Mouse (Mus musculus) limb, embryonic 13.5 days (tissue): ENCODE measurements around the gene Mlxip. TPM values are rescaled to one million over a fixed set of nuclear protein-coding genes. Genes with fewer than 3 reads are reported as not detected.

Source experiments
- ATAC-seq: fragments of 200-750 bp; cut with Nextera tagmentation; 2 replicates; pipeline ENCODE4 v1.8.0; 2017; ENCODE audit warnings: low read depth, moderate number of reproducible peaks, moderate TSS enrichment; ENCODE audit not compliant: low FRiP score
- H3K27ac ChIP-seq: fragments of 300-500 bp; sonication (generic); 2 replicates; pipeline ENCODE4 v1.5.1; 2015; ENCODE audit warnings: inconsistent platforms, mild to moderate bottlenecking, moderate library complexity
- H3K27me3 ChIP-seq: fragments of 300-500 bp; sonication (generic); 2 replicates; pipeline ENCODE4 v1.6.1; 2015; ENCODE audit warnings: mild to moderate bottlenecking, inconsistent platforms
- H3K36me3 ChIP-seq: fragments of 300-500 bp; sonication (generic); 2 replicates; pipeline ENCODE4 v1.6.1; 2015; ENCODE audit warnings: inconsistent platforms, mild to moderate bottlenecking, moderate library complexity
- H3K4me1 ChIP-seq: fragments of 300-500 bp; sonication (generic); 2 replicates; pipeline ENCODE4 v1.6.1; 2015; ENCODE audit warnings: inconsistent platforms
- H3K4me2 ChIP-seq: fragments of 300-500 bp; sonication (generic); replicated peaks from 2 replicates; pipeline ENCODE4 v1.6.1; 2015; ENCODE audit warnings: inconsistent platforms, mild to moderate bottlenecking, moderate library complexity
- H3K4me3 ChIP-seq: fragments of 300-500 bp; sonication (generic); 2 replicates; pipeline ENCODE4 v1.5.1; 2015; ENCODE audit warnings: moderate library complexity, mild to moderate bottlenecking, inconsistent platforms
- H3K9ac ChIP-seq: fragments of 300-500 bp; sonication (generic); 2 replicates; pipeline ENCODE4 v1.6.1; 2015; ENCODE audit warnings: mild to moderate bottlenecking, inconsistent platforms
- H3K9me3 ChIP-seq: fragments of 300-500 bp; sonication (generic); 2 replicates; pipeline ENCODE4 v1.6.1; 2016; ENCODE audit warnings: inconsistent platforms
- WGBS: fragments of 180-500 bp; shearing (Covaris S2); methylation state at CpG from one replicate; pipeline ENCODE4 v1.1.7; 2015; 5-methylcytosine and 5-hydroxymethylcytosine counted together
- polyA plus RNA-seq: library from polyadenylated mRNA; unstranded; fragments of >200 nt; fragmentation: Nextera tagmentation; extraction: Ambion mirVana; gene quantifications from 2 replicates; pipeline ENCODE4 v1.2.1, GENCODE M21; 2015

The Mlxip gene
- polyA plus RNA-seq, 1 experiment from 2014 or later, result 13.9 TPM

GRCm38 (mm10) chr5:123368869-123369488 is 25.6 kb upstream of the Mlxip start:
- WGBS, result 81% methylated on average over 13 of the region's 13 CpGs
- no peak for ATAC-seq

GRCm38 (mm10) chr5:123370049-123370448 is 24.5 kb upstream of the Mlxip start:
- Histone ChIP-seq H3K27me3 (no peaks in the 10 kb centered on the region), H3K27ac (no peak overlapping the region), H3K36me3 (peaks cover 88% of the 10 kb centered on the region), H3K4me2 (no peak overlapping the region), H3K4me1 (no peaks in the 10 kb centered on the region), H3K4me3 (no peak overlapping the region), H3K9ac (no peak overlapping the region), H3K9me3 (no peaks in the 10 kb centered on the region)
- 88% methylated on average over 5 of the region's 5 CpGs for WGBS
- ATAC-seq, result no peak

More at GRCm38 (mm10) chr5:123368869-123369488, 25.6 kb upstream of the Mlxip start:
- Histone ChIP-seq H3K9ac (no peak overlapping the region), H3K27me3 (no peaks in the 10 kb centered on the region), H3K4me3 (no peak overlapping the region), H3K36me3 (peaks cover 91% of the 10 kb centered on the region), H3K4me2 (no peak overlapping the region), H3K4me1 (no peaks in the 10 kb centered on the region), H3K27ac (no peak overlapping the region), H3K9me3 (no peaks in the 10 kb centered on the region)

- Histone ChIP-seq H3K4me2 (no peak overlapping the region), H3K27ac (no peak overlapping the region), H3K36me3 (peaks cover 46% of the 10 kb centered on the region), H3K9me3 (no peaks in the 10 kb centered on the region), H3K9ac (no peak overlapping the region), H3K27me3 (no peaks in the 10 kb centered on the region), H3K4me1 (peaks cover 22% of the 10 kb centered on the region), H3K4me3 (no peak overlapping the region)
- whole genome bisulfite sequencing, result 90% methylated on average over 10 of the region's 10 CpGs
- no peak for ATAC-seq
Observed at GRCm38 (mm10) chr5:123375262-123375661, 19.3 kb upstream of the Mlxip start.

GRCm38 (mm10) chr5:123375793-123376452 is 18.7 kb upstream of the Mlxip start:
- Histone ChIP-seq H3K9me3 (no peaks in the 10 kb centered on the region), H3K27ac (no peak overlapping the region), H3K27me3 (no peaks in the 10 kb centered on the region), H3K36me3 (peaks cover 40% of the 10 kb centered on the region), H3K4me3 (no peak overlapping the region), H3K4me1 (peaks cover 22% of the 10 kb centered on the region), H3K4me2 (no peak overlapping the region), H3K9ac (no peak overlapping the region)
- WGBS, result 92% methylated on average over 6 of the region's 6 CpGs
- no peak for ATAC-seq

GRCm38 (mm10) chr5:123376569-123376968 is 18.0 kb upstream of the Mlxip start:
- H3K4me1 ChIP-seq, result peaks cover 27% of the 10 kb centered on the region
- H3K36me3 ChIP-seq, result peaks cover 33% of the 10 kb centered on the region
- no peaks in the 10 kb centered on the region for H3K9me3 ChIP-seq
- H3K4me2 ChIP-seq, result no peak overlapping the region
- no peak overlapping the region for H3K4me3 ChIP-seq
- no peak overlapping the region for H3K27ac ChIP-seq
- no peak for ATAC-seq
- H3K9ac ChIP-seq, result no peak overlapping the region
- no peaks in the 10 kb centered on the region for H3K27me3 ChIP-seq
- WGBS, result 37% methylated on average over 10 of the region's 10 CpGs

GRCm38 (mm10) chr5:123377120-123377955 is 17.3 kb upstream of the Mlxip start:
- Histone ChIP-seq H3K27me3 (peaks cover 7% of the 10 kb centered on the region; the same call in 1 of the 2 replicates), H3K9ac (no peak overlapping the region), H3K4me1 (peaks cover 34% of the 10 kb centered on the region), H3K9me3 (no peaks in the 10 kb centered on the region), H3K36me3 (peaks cover 26% of the 10 kb centered on the region), H3K4me2 (no peak overlapping the region), H3K27ac (no peak overlapping the region), H3K4me3 (no peak overlapping the region)
- ATAC-seq, result no peak
- 69% methylated on average over 15 of the region's 15 CpGs for WGBS

- Histone ChIP-seq H3K36me3 (peaks cover 13% of the 10 kb centered on the region), H3K27ac (no peak overlapping the region), H3K9ac (no peak overlapping the region), H3K4me2 (no peak overlapping the region), H3K27me3 (peaks cover 10% of the 10 kb centered on the region; the same call in 1 of the 2 replicates), H3K4me3 (no peak overlapping the region), H3K9me3 (no peaks in the 10 kb centered on the region), H3K4me1 (peaks cover 35% of the 10 kb centered on the region)
- ATAC-seq, result no peak
- 56% methylated on average over 9 of the region's 9 CpGs for WGBS
Observed at GRCm38 (mm10) chr5:123378712-123379111, 15.9 kb upstream of the Mlxip start.

GRCm38 (mm10) chr5:123379504-123379931 is 15.1 kb upstream of the Mlxip start:
- no peak for ATAC-seq
- Histone ChIP-seq H3K27ac (no peak overlapping the region), H3K9ac (no peak overlapping the region), H3K4me1 (peaks cover 35% of the 10 kb centered on the region), H3K4me3 (no peak overlapping the region), H3K36me3 (peaks cover 7% of the 10 kb centered on the region), H3K9me3 (no peaks in the 10 kb centered on the region), H3K4me2 (no peak overlapping the region), H3K27me3 (peaks cover 10% of the 10 kb centered on the region; the same call in 1 of the 2 replicates)
- 66% methylated on average over 5 of the region's 5 CpGs for WGBS

- no peak for ATAC-seq
- H3K4me2 ChIP-seq, result peak overlapping the region; percentile 41
- peaks cover 10% of the 10 kb centered on the region; the same call in 1 of the 2 replicates for H3K27me3 ChIP-seq
- H3K4me3 ChIP-seq, result no peak overlapping the region
- H3K9ac ChIP-seq, result no peak overlapping the region
- H3K36me3 ChIP-seq, result no peaks in the 10 kb centered on the region
- WGBS, result 17% methylated on average over 20 of the region's 20 CpGs
- H3K27ac ChIP-seq, result no peak overlapping the region
- peaks cover 30% of the 10 kb centered on the region for H3K4me1 ChIP-seq
- 0 out of 2 replicates have a peak, but pooled peaks cover 13% of the 10 kb centered on the region for H3K9me3 ChIP-seq
Observed at GRCm38 (mm10) chr5:123381968-123382367, 12.6 kb upstream of the Mlxip start.

GRCm38 (mm10) chr5:123382686-123383085 is 11.9 kb upstream of the Mlxip start:
- ATAC-seq, result no peak
- Histone ChIP-seq H3K27me3 (peaks cover 10% of the 10 kb centered on the region; the same call in 1 of the 2 replicates), H3K4me3 (no peak overlapping the region), H3K4me2 (no peak overlapping the region), H3K27ac (no peak overlapping the region), H3K9me3 (0 out of 2 replicates have a peak, but pooled peaks cover 13% of the 10 kb centered on the region), H3K36me3 (no peaks in the 10 kb centered on the region), H3K9ac (no peak overlapping the region), H3K4me1 (peaks cover 26% of the 10 kb centered on the region)
- 82% methylated on average over 8 of the region's 8 CpGs for WGBS

- 36% methylated on average over 3 of the region's 3 CpGs for WGBS
- Histone ChIP-seq H3K4me3 (no peak overlapping the region), H3K4me2 (no peak overlapping the region), H3K27ac (no peak overlapping the region), H3K9ac (no peak overlapping the region), H3K9me3 (0 out of 2 replicates have a peak, but pooled peaks cover 13% of the 10 kb centered on the region), H3K27me3 (no peaks in the 10 kb centered on the region), H3K36me3 (no peaks in the 10 kb centered on the region), H3K4me1 (peaks cover 10% of the 10 kb centered on the region)
- no peak for ATAC-seq
Observed at GRCm38 (mm10) chr5:123388452-123388851, 6.1 kb upstream of the Mlxip start.
